Mouse (Mus musculus) hindbrain, embryonic 10.5 days (tissue): ENCODE measurements around the gene Ush2a. TPM values are rescaled to one million over a fixed set of nuclear protein-coding genes. Genes with fewer than 3 reads are reported as not detected.

Source experiments
- DNase-seq: peaks from one replicate; pipeline ENCODE4 v3.0.0-alpha.2; 2017; ENCODE audit warnings: low spot score
- H3K27ac ChIP-seq: fragments of 300-500 bp; sonication (generic); 2 replicates; pipeline ENCODE4 v1.5.1; 2016; ENCODE audit warnings: mild to moderate bottlenecking, moderate library complexity
- H3K27me3 ChIP-seq: fragments of 300-500 bp; sonication (generic); 2 replicates; pipeline ENCODE4 v1.6.1; 2016; ENCODE audit warnings: mild to moderate bottlenecking; ENCODE audit not compliant: poor library complexity, insufficient read depth, severe bottlenecking
- H3K36me3 ChIP-seq: fragments of 300-500 bp; sonication (generic); 2 replicates; pipeline ENCODE4 v1.6.1; 2016; ENCODE audit warnings: mild to moderate bottlenecking, moderate library complexity
- H3K4me1 ChIP-seq: fragments of 300-500 bp; sonication (generic); replicated peaks from 2 replicates; pipeline ENCODE4 v1.6.1; 2016; ENCODE audit warnings: mild to moderate bottlenecking
- H3K4me3 ChIP-seq: fragments of 300-500 bp; sonication (generic); 2 replicates; pipeline ENCODE4 v1.5.1; 2016; ENCODE audit warnings: mild to moderate bottlenecking, moderate library complexity
- H3K9me3 ChIP-seq: fragments of 300-500 bp; sonication (generic); 2 replicates; pipeline ENCODE4 v1.6.1; 2016; ENCODE audit warnings: mild to moderate bottlenecking, moderate library complexity
- WGBS: fragments of 180-500 bp; shearing (Covaris S2); methylation state at CpG from one replicate; pipeline ENCODE4 v1.1.7; 2016; 5-methylcytosine and 5-hydroxymethylcytosine counted together
- polyA plus RNA-seq: library from polyadenylated mRNA; unstranded; fragments of >200 nt; fragmentation: Nextera tagmentation; extraction: Ambion mirVana; gene quantifications from 2 replicates; pipeline ENCODE4 v1.2.1, GENCODE M21; 2016

Ush2a gene
- polyA plus RNA-seq, 1 experiment from 2014 or later = 0.17 TPM

GRCm38 (mm10) chr1:188919946-188920345 is 658.1 kb downstream of the Ush2a start:
- no peak overlapping the region for H3K27ac ChIP-seq
- H3K4me1 ChIP-seq = no peaks in the 10 kb centered on the region
- no peak overlapping the region for H3K4me3 ChIP-seq
- WGBS = 68% methylated on average over 1 of the region's 1 CpGs
- no peaks in the 10 kb centered on the region for H3K36me3 ChIP-seq
- H3K9me3 ChIP-seq = 0 out of 2 replicates have a peak, but pooled peaks cover 4% of the 10 kb centered on the region
- DNase-seq = no peak
- no peaks in the 10 kb centered on the region for H3K27me3 ChIP-seq

- Histone ChIP-seq H3K4me3 (no peak overlapping the region), H3K27me3 (no peaks in the 10 kb centered on the region), H3K9me3 (no peaks in the 10 kb centered on the region), H3K27ac (no peak overlapping the region), H3K4me1 (0 out of 2 replicates have a peak, but pooled peaks cover 1% of the 10 kb centered on the region), H3K36me3 (no peaks in the 10 kb centered on the region)
- WGBS = 91% methylated on average over 14 of the region's 14 CpGs
- DNase-seq = no peak
These were observed 675.5 kb downstream of the Ush2a start for GRCm38 (mm10) chr1:188937246-188937780.

- 41% methylated on average over 8 of the region's 8 CpGs for WGBS
- peaks cover 3% of the 10 kb centered on the region; the same call in 1 of the 2 replicates for H3K27me3 ChIP-seq
- no peak overlapping the region for H3K4me3 ChIP-seq
- DNase-seq = no peak
- no peaks in the 10 kb centered on the region for H3K36me3 ChIP-seq
- H3K27ac ChIP-seq = no peak overlapping the region
- H3K4me1 ChIP-seq = peaks cover 12% of the 10 kb centered on the region; the same call in 1 of the 2 replicates
- H3K9me3 ChIP-seq = no peaks in the 10 kb centered on the region
These were observed 683.5 kb downstream of the Ush2a start for GRCm38 (mm10) chr1:188945326-188945725.

GRCm38 (mm10) chr1:188946849-188947248 is 685.0 kb downstream of the Ush2a start:
- WGBS = 88% methylated on average over 11 of the region's 11 CpGs
- Histone ChIP-seq H3K36me3 (no peaks in the 10 kb centered on the region), H3K4me1 (peaks cover 12% of the 10 kb centered on the region; the same call in 1 of the 2 replicates), H3K27ac (no peak overlapping the region), H3K4me3 (no peak overlapping the region), H3K27me3 (peaks cover 3% of the 10 kb centered on the region; the same call in 1 of the 2 replicates), H3K9me3 (no peaks in the 10 kb centered on the region)
- no peak for DNase-seq

- Histone ChIP-seq H3K27me3 (peaks cover 3% of the 10 kb centered on the region; the same call in 1 of the 2 replicates), H3K4me1 (peaks cover 6% of the 10 kb centered on the region; the same call in 1 of the 2 replicates), H3K4me3 (no peak overlapping the region), H3K27ac (no peak overlapping the region), H3K36me3 (no peaks in the 10 kb centered on the region), H3K9me3 (no peaks in the 10 kb centered on the region)
- WGBS = 55% methylated on average over 5 of the region's 5 CpGs
- no peak for DNase-seq
These were observed 686.0 kb downstream of the Ush2a start for GRCm38 (mm10) chr1:188947794-188948193.

GRCm38 (mm10) chr1:188948276-188948675 is 686.5 kb downstream of the Ush2a start:
- Histone ChIP-seq H3K27ac (no peak overlapping the region), H3K27me3 (peaks cover 3% of the 10 kb centered on the region; the same call in 1 of the 2 replicates), H3K36me3 (no peaks in the 10 kb centered on the region), H3K4me3 (no peak overlapping the region), H3K4me1 (0 out of 2 replicates have a peak, but pooled peaks cover 5% of the 10 kb centered on the region), H3K9me3 (no peaks in the 10 kb centered on the region)
- 85% methylated on average over 9 of the region's 9 CpGs for WGBS
- no peak for DNase-seq

GRCm38 (mm10) chr1:188951091-188951490 is 689.3 kb downstream of the Ush2a start:
- no peaks in the 10 kb centered on the region for H3K27me3 ChIP-seq
- H3K4me3 ChIP-seq = no peak overlapping the region
- H3K36me3 ChIP-seq = no peaks in the 10 kb centered on the region
- DNase-seq = no peak
- H3K4me1 ChIP-seq = peaks cover 5% of the 10 kb centered on the region; the same call in 1 of the 2 replicates
- no peak overlapping the region for H3K27ac ChIP-seq
- WGBS = 89% methylated on average over 6 of the region's 6 CpGs
- no peaks in the 10 kb centered on the region for H3K9me3 ChIP-seq

- H3K4me3 ChIP-seq = no peak overlapping the region
- H3K27ac ChIP-seq = no peak overlapping the region
- H3K36me3 ChIP-seq = no peaks in the 10 kb centered on the region
- H3K9me3 ChIP-seq = no peaks in the 10 kb centered on the region
- H3K27me3 ChIP-seq = no peaks in the 10 kb centered on the region
- WGBS = 93% methylated on average over 4 of the region's 4 CpGs
- H3K4me1 ChIP-seq = no peaks in the 10 kb centered on the region; the same call in 1 of the 2 replicates
- no peak for DNase-seq
These were observed 690.7 kb downstream of the Ush2a start for GRCm38 (mm10) chr1:188952501-188952900.

GRCm38 (mm10) chr1:188973078-188973477 is 711.3 kb downstream of the Ush2a start:
- no peaks in the 10 kb centered on the region for H3K9me3 ChIP-seq
- peaks cover 100% of the 10 kb centered on the region for H3K36me3 ChIP-seq
- WGBS = 94% methylated on average over 6 of the region's 6 CpGs
- H3K27me3 ChIP-seq = no peaks in the 10 kb centered on the region
- no peak for DNase-seq
- no peak overlapping the region for H3K4me3 ChIP-seq
- H3K27ac ChIP-seq = no peak overlapping the region
- H3K4me1 ChIP-seq = no peaks in the 10 kb centered on the region

- WGBS = 87% methylated on average over 16 of the region's 16 CpGs
- no peak overlapping the region; the same call in 1 of the 2 replicates for H3K27ac ChIP-seq
- H3K9me3 ChIP-seq = no peaks in the 10 kb centered on the region
- DNase-seq = no peak
- no peaks in the 10 kb centered on the region for H3K27me3 ChIP-seq
- H3K4me3 ChIP-seq = no peak overlapping the region
- H3K4me1 ChIP-seq = no peaks in the 10 kb centered on the region
- H3K36me3 ChIP-seq = peaks cover 100% of the 10 kb centered on the region
These were observed 712.1 kb downstream of the Ush2a start for GRCm38 (mm10) chr1:188973926-188974325.

- 26% methylated on average over 3 of the region's 3 CpGs for WGBS
- Histone ChIP-seq H3K36me3 (peaks cover 96% of the 10 kb centered on the region), H3K4me1 (0 out of 2 replicates have a peak, but pooled peaks cover 4% of the 10 kb centered on the region), H3K9me3 (no peaks in the 10 kb centered on the region), H3K27me3 (no peaks in the 10 kb centered on the region), H3K27ac (no peak overlapping the region), H3K4me3 (no peak overlapping the region)
- DNase-seq = peak; percentile 71
These were observed 718.2 kb downstream of the Ush2a start for GRCm38 (mm10) chr1:188980050-188980449.

GRCm38 (mm10) chr1:188993218-188993617 is 731.4 kb downstream of the Ush2a start:
- peak; percentile 10 for DNase-seq
- WGBS = 43% methylated on average over 4 of the region's 4 CpGs

GRCm38 (mm10) chr1:188997921-188998320 is 736.1 kb downstream of the Ush2a start:
- H3K27me3 ChIP-seq = no peaks in the 10 kb centered on the region
- no peak for DNase-seq
- H3K4me1 ChIP-seq = no peaks in the 10 kb centered on the region
- no peak overlapping the region for H3K27ac ChIP-seq
- peaks cover 74% of the 10 kb centered on the region for H3K36me3 ChIP-seq
- WGBS = 97% methylated on average over 3 of the region's 3 CpGs
- no peak overlapping the region for H3K4me3 ChIP-seq
- H3K9me3 ChIP-seq = no peaks in the 10 kb centered on the region

More at GRCm38 (mm10) chr1:188993218-188993617, 731.4 kb downstream of the Ush2a start:
- H3K9me3 ChIP-seq = no peaks in the 10 kb centered on the region
- H3K27me3 ChIP-seq = no peaks in the 10 kb centered on the region
- H3K4me1 ChIP-seq = no peaks in the 10 kb centered on the region
- H3K36me3 ChIP-seq = peaks cover 80% of the 10 kb centered on the region
- no peak overlapping the region for H3K27ac ChIP-seq
- no peak overlapping the region for H3K4me3 ChIP-seq
